Mouse (Mus musculus): ENCODE measurements around the gene Cyp2j9. TPM values are rescaled to one million over a fixed set of nuclear protein-coding genes. Genes with fewer than 3 reads are reported as not detected.

The Cyp2j9 gene
- polyA plus RNA-seq, 1 experiment from 2014 or later = 6.7 TPM

- no peak overlapping the region for H3K9ac ChIP-seq
- H3K4me1 ChIP-seq (replicated peaks) = peaks cover 3% of the 10 kb centered on the region
- H3K27ac ChIP-seq (replicated peaks) = no peak overlapping the region
- H3K36me3 ChIP-seq = no peaks in the 10 kb centered on the region
- peak overlapping the region; percentile 29 for H3K4me2 ChIP-seq
- no peaks in the 10 kb centered on the region for H3K27me3 ChIP-seq
- H3K4me3 ChIP-seq = peak overlapping the region; percentile 13
- ATAC-seq (ENCODE audit: low read depth) = no peak
- 93% methylated on average over 3 of the region's 3 CpGs for WGBS
- H3K9me3 ChIP-seq = no peaks in the 10 kb centered on the region
Measured at GRCm38 (mm10) chr4:96551619-96552018, 39.8 kb downstream of the Cyp2j9 start.

GRCm38 (mm10) chr4:96545976-96546375, 45.4 kb downstream of the Cyp2j9 start:
- ATAC-seq (ENCODE audit: low read depth) = no peak
- WGBS = 63% methylated on average over 1 of the region's 1 CpGs

GRCm38 (mm10) chr4:96525772-96526171, 65.6 kb downstream of the Cyp2j9 start:
- Histone ChIP-seq H3K27ac (replicated peaks) (no peak overlapping the region), H3K4me2 (no peak overlapping the region), H3K9me3 (no peaks in the 10 kb centered on the region), H3K36me3 (peaks cover 5% of the 10 kb centered on the region; the same call in 1 of the 2 replicates), H3K4me1 (replicated peaks) (no peaks in the 10 kb centered on the region), H3K4me3 (no peak overlapping the region), H3K9ac (no peak overlapping the region), H3K27me3 (no peaks in the 10 kb centered on the region)
- WGBS = 35% methylated on average over 1 of the region's 1 CpGs
- ATAC-seq (ENCODE audit: low read depth) = no peak

More at GRCm38 (mm10) chr4:96545976-96546375, 45.4 kb downstream of the Cyp2j9 start:
- H3K36me3 ChIP-seq = no peaks in the 10 kb centered on the region
- H3K9me3 ChIP-seq = no peaks in the 10 kb centered on the region
- no peak overlapping the region for H3K4me3 ChIP-seq
- H3K27me3 ChIP-seq = no peaks in the 10 kb centered on the region
- H3K4me1 ChIP-seq (replicated peaks) = no peaks in the 10 kb centered on the region
- no peak overlapping the region for H3K4me2 ChIP-seq
- no peak overlapping the region for H3K9ac ChIP-seq
- H3K27ac ChIP-seq (replicated peaks) = no peak overlapping the region

- H3K27me3 ChIP-seq = no peaks in the 10 kb centered on the region
- 83% methylated on average over 2 of the region's 2 CpGs for WGBS
- no peaks in the 10 kb centered on the region for H3K36me3 ChIP-seq
- H3K9ac ChIP-seq = no peak overlapping the region
- H3K4me1 ChIP-seq (replicated peaks) = no peaks in the 10 kb centered on the region
- no peak overlapping the region for H3K27ac ChIP-seq (replicated peaks)
- no peak for ATAC-seq (ENCODE audit: low read depth)
- no peaks in the 10 kb centered on the region; the same call in 1 of the 2 replicates for H3K9me3 ChIP-seq
- H3K4me3 ChIP-seq = no peak overlapping the region
- H3K4me2 ChIP-seq = no peak overlapping the region
Measured at GRCm38 (mm10) chr4:96522256-96522655, 69.1 kb downstream of the Cyp2j9 start.

Other genes with a start within 250 kb of the Cyp2j9 start
- gene Cyp2j11, start 242.9 kb downstream of the Cyp2j9 start, polyA plus RNA-seq (2015; fragmentation: Nextera tagmentation; extraction: Ambion mirVana) = not detected in 2 replicates
- not detected in 2 replicates for gene Cyp2j8, start 84.2 kb downstream of the Cyp2j9 start, polyA plus RNA-seq (2015; fragmentation: Nextera tagmentation; extraction: Ambion mirVana)
- gene Cyp2j6, start 37.9 kb downstream of the Cyp2j9 start, polyA plus RNA-seq (2015; fragmentation: Nextera tagmentation; extraction: Ambion mirVana) = 7.1 and 7.7 TPM in 2 replicates
- not detected in 2 replicates for gene Cyp2j5, start 72.6 kb upstream of the Cyp2j9 start, polyA plus RNA-seq (2015; fragmentation: Nextera tagmentation; extraction: Ambion mirVana)
- not detected in 2 replicates for gene Gm12695, start 193.6 kb upstream of the Cyp2j9 start, polyA plus RNA-seq (2015; fragmentation: Nextera tagmentation; extraction: Ambion mirVana)